Mouse (Mus musculus): ENCODE data around the gene Prcp. TPM values are rescaled to one million over a fixed set of nuclear protein-coding genes. Genes with fewer than 3 reads are reported as not detected.

The Prcp gene
- polyA plus RNA-seq, 2 experiments, result 26.3 to 26.6 TPM

GRCm38 (mm10) chr7:92890211-92890610 is 15.9 kb downstream of the Prcp start:
- Histone ChIP-seq H3K9me3 (ENCODE audit: control insufficient read depth, low read length) (no peaks in the 10 kb centered on the region), H3K27me3 (ENCODE audit: control insufficient read depth, insufficient read depth, low read length) (no peaks in the 10 kb centered on the region), H3K36me3 (ENCODE audit: control insufficient read depth, insufficient read depth, low read length) (no peaks in the 10 kb centered on the region), H3K27ac (replicated peaks; ENCODE audit: low read depth, low read length) (no peak overlapping the region), H3K4me1 (ENCODE audit: control insufficient read depth, insufficient read depth, low read length) (0 out of 2 replicates have a peak, but pooled peaks cover 2% of the 10 kb centered on the region), H3K4me2 (replicated peaks; ENCODE audit: low read depth, low read length, severe bottlenecking) (no peak overlapping the region), H3K9ac (ENCODE audit: low read depth, low read length, severe bottlenecking) (no peak overlapping the region), H3K4me3 (replicated peaks; ENCODE audit: low read length) (no peak overlapping the region)
- DNase-seq (ENCODE audit: low spot score) (no peak), ATAC-seq (ENCODE audit: low FRiP score, low read depth) (no peak)
- WGBS, result 17% methylated on average over 1 of the region's 1 CpGs
- no peak for TF ChIP-seq POLR2A (IDR thresholded peaks at IDR 0.05; ENCODE audit: borderline replicate concordance, extremely low read depth, insufficient read depth, insufficient read length)

- DNase-seq (ENCODE audit: low spot score) (no peak), ATAC-seq (ENCODE audit: low FRiP score, low read depth) (no peak)
- Histone ChIP-seq H3K9me3 (ENCODE audit: control insufficient read depth, low read length) (no peaks in the 10 kb centered on the region), H3K4me2 (replicated peaks; ENCODE audit: low read depth, low read length, severe bottlenecking) (no peak overlapping the region), H3K4me3 (replicated peaks; ENCODE audit: low read length) (no peak overlapping the region), H3K4me1 (ENCODE audit: control insufficient read depth, insufficient read depth, low read length) (0 out of 2 replicates have a peak, but pooled peaks cover 2% of the 10 kb centered on the region), H3K27me3 (ENCODE audit: control insufficient read depth, insufficient read depth, low read length) (no peaks in the 10 kb centered on the region), H3K9ac (ENCODE audit: low read depth, low read length, severe bottlenecking) (no peak overlapping the region), H3K27ac (replicated peaks; ENCODE audit: low read depth, low read length) (no peak overlapping the region), H3K36me3 (ENCODE audit: control insufficient read depth, insufficient read depth, low read length) (no peaks in the 10 kb centered on the region)
- 11% methylated on average over 4 of the region's 4 CpGs for WGBS
- no peak for TF ChIP-seq POLR2A (IDR thresholded peaks at IDR 0.05; ENCODE audit: borderline replicate concordance, extremely low read depth, insufficient read depth, insufficient read length)
These were observed 16.5 kb downstream of the Prcp start for GRCm38 (mm10) chr7:92890618-92891230.

- TF ChIP-seq POLR2A (IDR thresholded peaks at IDR 0.05; ENCODE audit: borderline replicate concordance, extremely low read depth, insufficient read depth, insufficient read length), result no peak
- H3K27ac ChIP-seq (replicated peaks; ENCODE audit: low read depth, low read length), result no peak overlapping the region
- ATAC-seq (ENCODE audit: low FRiP score, low read depth) (no peak), DNase-seq (ENCODE audit: low spot score) (no peak)
- no peak overlapping the region for H3K4me2 ChIP-seq (replicated peaks; ENCODE audit: low read depth, low read length, severe bottlenecking)
- no peaks in the 10 kb centered on the region for H3K27me3 ChIP-seq (ENCODE audit: control insufficient read depth, insufficient read depth, low read length)
- no peaks in the 10 kb centered on the region for H3K36me3 ChIP-seq (ENCODE audit: control insufficient read depth, insufficient read depth, low read length)
- H3K4me3 ChIP-seq (replicated peaks; ENCODE audit: low read length), result no peak overlapping the region
- H3K9ac ChIP-seq (ENCODE audit: low read depth, low read length, severe bottlenecking), result no peak overlapping the region
- WGBS, result 56% methylated on average over 3 of the region's 3 CpGs
- 0 out of 2 replicates have a peak, but pooled peaks cover 2% of the 10 kb centered on the region for H3K4me1 ChIP-seq (ENCODE audit: control insufficient read depth, insufficient read depth, low read length)
- no peaks in the 10 kb centered on the region for H3K9me3 ChIP-seq (ENCODE audit: control insufficient read depth, low read length)
These were observed 19.2 kb downstream of the Prcp start for GRCm38 (mm10) chr7:92893478-92893877.

GRCm38 (mm10) chr7:92896036-92896435 is 21.8 kb downstream of the Prcp start:
- no peak overlapping the region for H3K4me2 ChIP-seq (replicated peaks; ENCODE audit: low read depth, low read length, severe bottlenecking)
- H3K36me3 ChIP-seq (ENCODE audit: control insufficient read depth, insufficient read depth, low read length), result no peaks in the 10 kb centered on the region
- DNase-seq (ENCODE audit: low spot score) (no peak), ATAC-seq (ENCODE audit: low FRiP score, low read depth) (no peak)
- no peaks in the 10 kb centered on the region for H3K27me3 ChIP-seq (ENCODE audit: control insufficient read depth, insufficient read depth, low read length)
- H3K4me1 ChIP-seq (ENCODE audit: control insufficient read depth, insufficient read depth, low read length), result no peaks in the 10 kb centered on the region
- H3K9ac ChIP-seq (ENCODE audit: low read depth, low read length, severe bottlenecking), result no peak overlapping the region
- no peak overlapping the region for H3K4me3 ChIP-seq (replicated peaks; ENCODE audit: low read length)
- no peaks in the 10 kb centered on the region for H3K9me3 ChIP-seq (ENCODE audit: control insufficient read depth, low read length)
- WGBS, result 70% methylated on average over 5 of the region's 5 CpGs
- TF ChIP-seq POLR2A (IDR thresholded peaks at IDR 0.05; ENCODE audit: borderline replicate concordance, extremely low read depth, insufficient read depth, insufficient read length), result no peak
- no peak overlapping the region for H3K27ac ChIP-seq (replicated peaks; ENCODE audit: low read depth, low read length)

- DNase-seq (ENCODE audit: low spot score) (no peak), ATAC-seq (ENCODE audit: low FRiP score, low read depth) (no peak)
- no peak overlapping the region for H3K4me3 ChIP-seq (replicated peaks; ENCODE audit: low read length)
- no peaks in the 10 kb centered on the region for H3K9me3 ChIP-seq (ENCODE audit: control insufficient read depth, low read length)
- H3K4me2 ChIP-seq (replicated peaks; ENCODE audit: low read depth, low read length, severe bottlenecking), result no peak overlapping the region
- no peaks in the 10 kb centered on the region for H3K4me1 ChIP-seq (ENCODE audit: control insufficient read depth, insufficient read depth, low read length)
- no peaks in the 10 kb centered on the region for H3K27me3 ChIP-seq (ENCODE audit: control insufficient read depth, insufficient read depth, low read length)
- TF ChIP-seq POLR2A (IDR thresholded peaks at IDR 0.05; ENCODE audit: borderline replicate concordance, extremely low read depth, insufficient read depth, insufficient read length), result no peak
- H3K27ac ChIP-seq (replicated peaks; ENCODE audit: low read depth, low read length), result no peak overlapping the region
- H3K9ac ChIP-seq (ENCODE audit: low read depth, low read length, severe bottlenecking), result no peak overlapping the region
- H3K36me3 ChIP-seq (ENCODE audit: control insufficient read depth, insufficient read depth, low read length), result no peaks in the 10 kb centered on the region
- 62% methylated on average over 2 of the region's 2 CpGs for WGBS
These were observed 22.8 kb downstream of the Prcp start for GRCm38 (mm10) chr7:92897021-92897420.
